In genomic region chr16:96280719-96281605, GRCm38 (mm10) we compare ENCODE assay signal across 9 mouse cellular contexts. TPM values are rescaled to one million over a fixed set of nuclear protein-coding genes. Genes with fewer than 3 reads are reported as not detected.
DNase-seq lines count a peak whose midpoint lies in the region; ATAC-seq and TF ChIP-seq lines count a peak whose summit lies in the region.
"Had no signal": no experiment of that assay in that cellular context is flagged by ENCODE, and none has a peak within 500 bp of the region (broad histone marks: within the 10 kb centered on the region; RNA-seq: fewer than 3 reads in every experiment).

No protein-coding gene starts in this region.

- peaks cover 7% of the 10 kb centered on the region; the same call in 1 of the 2 replicates for H3K4me1 ChIP-seq in intestine, embryonic 14.5 days (replicated peaks; ENCODE audit: control insufficient read depth, insufficient read depth, low read length)
- H3K4me1 ChIP-seq in midbrain, embryonic 15.5 days = peaks cover 20% of the 10 kb centered on the region

- peaks cover 24% of the 10 kb centered on the region for H3K27me3 ChIP-seq in intestine, embryonic 14.5 days (replicated peaks; ENCODE audit: control insufficient read depth, insufficient read depth, low read length)
- peaks cover 9% of the 10 kb centered on the region for H3K27me3 ChIP-seq in midbrain, embryonic 15.5 days (replicated peaks)

- peak overlapping the region; percentile 36 for H3K4me3 ChIP-seq in intestine, embryonic 14.5 days (ENCODE audit: low read depth, low read length)
- H3K4me3 ChIP-seq in left cerebral cortex, adult 2 months = peak overlapping the region; percentile 60
- peak overlapping the region; percentile 57 for H3K4me3 ChIP-seq in midbrain, embryonic 15.5 days
- H3K4me3 ChIP-seq: erythroblast, embryonic 14.5 days had no signal

- intact Hi-C loops in left cerebral cortex, adult 2 months (cut with DNase I) = loop anchor here (5.0 kb wide), 1 partner anchor 46 kb away; no protein-coding TSS in a partner anchor

- no peaks in the 10 kb centered on the region for H3K9me3 ChIP-seq in intestine, embryonic 14.5 days (ENCODE audit: control insufficient read depth, low read length)
- no peaks in the 10 kb centered on the region for H3K9me3 ChIP-seq in midbrain, embryonic 15.5 days

- ATAC-seq in intestine, embryonic 14.5 days (replicated peaks; ENCODE audit: low FRiP score, low TSS enrichment, low read depth) = peak; percentile 60; the same call in 1 of the 2 replicates
- ATAC-seq in midbrain, embryonic 15.5 days (replicated peaks) = peak; percentile 85

- H3K4me2 ChIP-seq in intestine, embryonic 14.5 days (ENCODE audit: low read length) = peak overlapping the region; percentile 67
- peak overlapping the region; percentile 93 for H3K4me2 ChIP-seq in midbrain, embryonic 15.5 days

- no peak overlapping the region for H3K27ac ChIP-seq in intestine, embryonic 14.5 days (ENCODE audit: low read depth)
- peak overlapping the region; percentile 57; the same call in 1 of the 2 replicates for H3K27ac ChIP-seq in left cerebral cortex, adult 2 months
- peak overlapping the region; percentile 69 for H3K27ac ChIP-seq in midbrain, embryonic 15.5 days

- TF ChIP-seq CTCF in left cerebral cortex, adult 2 months (IDR thresholded peaks at IDR 0.05) = no peak; the same call in none of the 2 replicates

- DNase-seq in adrenal gland, adult (ENCODE audit: inconsistent age in 2 of 2, low spot score in 1 of 2) = peak; percentile 27 to 51
- no peak for DNase-seq in adrenal gland, adult 8-10 months
- DNase-seq in cerebellum, adult 9-10 months = peak; percentile 70
- DNase-seq in forelimb bud, embryonic 11.5 days (ENCODE audit: low read depth, low spot score) = peak; percentile 35
- DNase-seq in intestine, embryonic 14.5 days (ENCODE audit: low spot score) = peak; percentile 70
- peak; percentile 53 to 56 for DNase-seq in left cerebral cortex, adult 2 months (ENCODE audit: extremely low spot score in 1 of 2, low spot score in 2 of 2)
- DNase-seq in telencephalon, adult 2 months (ENCODE audit: low read depth, low spot score) = peak; percentile 49

- peak overlapping the region; percentile 34 for H3K9ac ChIP-seq in intestine, embryonic 14.5 days (ENCODE audit: low read length)
- H3K9ac ChIP-seq in midbrain, embryonic 15.5 days = peak overlapping the region; percentile 56

- no peaks in the 10 kb centered on the region for H3K36me3 ChIP-seq in intestine, embryonic 14.5 days (ENCODE audit: control insufficient read depth, insufficient read depth, low read length)
- no peaks in the 10 kb centered on the region for H3K36me3 ChIP-seq in midbrain, embryonic 15.5 days (replicated peaks)

- WGBS in intestine, embryonic 14.5 days = 4% methylated on average over 38 of the region's 38 CpGs
- WGBS in midbrain, embryonic 15.5 days = 2% methylated on average over 38 of the region's 38 CpGs

RNA-seq across cellular contexts. Expression of gene B3galt5, which starts 45.4 kb away (rescaled TPM):
- under 1 TPM; 0.40 to 0.55 (median 0.51) TPM for total RNA-seq in adrenal gland, adult 8-10 months (2022)
- polyA plus RNA-seq in intestine, embryonic 14.5 days (2014; fragmentation: Nextera tagmentation; extraction: Ambion mirVana) = 1.4 and 1.7 TPM in 2 replicates
- 10 to 100 TPM; 17.2 to 20.5 TPM for total RNA-seq in left cerebral cortex, adult 2 months (2021)
- polyA plus RNA-seq in midbrain, embryonic 15.5 days (2015; fragmentation: Nextera tagmentation; extraction: Ambion mirVana) = 3.1 and 3.4 TPM in 2 replicates
- polyA plus RNA-seq: erythroblast, embryonic 14.5 days had no signal

Comparison
In these comparisons a context has a peak if more than half of its experiments do, and no peak if none do; other contexts are left out.
1. RNA of gene B3galt5, which starts 45.4 kb away (total RNA-seq): 17.2 to 20.5 TPM in left cerebral cortex, adult 2 months; 0.40 to 0.55 TPM in adrenal gland, adult 8-10 months; every median in the first group is over 10 times any median in the second.
2. Peak in every context shown above with its lines, with median percentiles within 50 percentile points of each other: H3K4me3 ChIP-seq.